Mouse (Mus musculus) lung, adult 2 months (tissue): ENCODE data around the gene Cxadr.

Source experiments
- CTCF ChIP-seq: fragments of 200-500 bp; IDR thresholded peaks from 2 replicates; pipeline ENCODE4 v1.5.1; 2011; ENCODE audit warnings: mild to moderate bottlenecking, low read length, control low read depth; ENCODE audit not compliant: insufficient read depth
- POLR2A ChIP-seq: fragments of 200-500 bp; IDR thresholded peaks from 2 replicates; pipeline ENCODE4 v1.6.1; 2011; ENCODE audit warnings: low read depth, mild to moderate bottlenecking, control low read depth, low read length, borderline replicate concordance; ENCODE audit errors: extremely low read depth

GRCm38 (mm10) chr16:78305606-78306100 is 4.4 kb downstream of the Cxadr start:
- TF ChIP-seq POLR2A (no peak), CTCF (no peak)
